Mouse (Mus musculus): ENCODE measurements at regions not wholly inside any gene's neighbourhood (a gene's known extent, or its start where the extent isn't known, plus 50 kb on each side); places are given as distances from the start of the nearest gene placed in this dataset.
"Not testable (repeated sequence)": the region's sequence is repeated elsewhere in the genome, so short reads cannot be mapped to it uniquely, and the experiment has no call there.

DNA sequence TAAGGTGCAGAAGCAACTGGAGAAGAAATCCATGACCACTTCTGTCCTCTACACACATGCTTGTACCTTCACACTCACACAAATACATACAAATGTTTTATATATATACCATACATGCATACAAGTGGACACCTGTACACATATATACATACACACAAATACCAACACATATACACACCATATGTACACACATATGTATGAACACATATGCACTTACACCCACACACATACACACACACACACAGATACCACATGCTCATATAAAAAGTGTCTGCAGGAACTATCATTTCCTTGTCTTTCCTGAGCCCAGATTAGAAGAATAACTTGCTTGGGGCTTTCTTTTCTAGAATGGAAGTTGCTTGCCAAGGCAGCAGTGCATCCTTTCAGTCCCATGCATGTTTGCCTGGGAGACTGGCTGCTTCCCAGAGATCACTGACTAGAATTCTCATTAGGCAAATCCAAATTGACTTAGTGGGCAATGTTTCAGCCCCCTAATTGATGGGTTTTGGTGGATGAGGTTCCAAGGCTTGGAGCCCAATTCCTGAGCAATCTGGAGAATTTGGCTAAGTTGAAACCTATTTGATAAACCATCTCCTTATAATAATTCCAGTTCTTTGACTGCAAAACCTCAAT is 169.2 kb upstream of the Hddc2 start:
- in situ Hi-C loops (cut with MboI, MseI): no loop called here

DNA sequence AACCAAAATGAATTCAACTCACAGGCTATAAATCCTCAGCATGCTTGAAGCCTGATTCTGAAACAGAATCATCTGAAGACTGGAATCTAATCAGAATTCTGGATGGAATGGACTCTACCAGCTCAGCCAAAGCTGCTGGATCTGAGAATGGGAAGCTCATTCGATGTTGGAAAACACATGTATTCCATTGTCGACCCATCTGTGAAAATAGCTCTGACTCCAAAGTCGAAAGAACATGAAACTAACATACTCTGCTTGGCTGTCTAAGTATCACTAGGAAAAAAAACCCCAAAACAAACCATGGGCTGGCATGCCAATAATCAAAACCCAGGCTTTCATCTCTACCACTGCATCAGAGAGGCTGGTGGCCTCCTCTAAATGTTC is 168.7 kb upstream of the Hddc2 start:
- in situ Hi-C loops (cut with MboI, MseI): no loop called here

DNA sequence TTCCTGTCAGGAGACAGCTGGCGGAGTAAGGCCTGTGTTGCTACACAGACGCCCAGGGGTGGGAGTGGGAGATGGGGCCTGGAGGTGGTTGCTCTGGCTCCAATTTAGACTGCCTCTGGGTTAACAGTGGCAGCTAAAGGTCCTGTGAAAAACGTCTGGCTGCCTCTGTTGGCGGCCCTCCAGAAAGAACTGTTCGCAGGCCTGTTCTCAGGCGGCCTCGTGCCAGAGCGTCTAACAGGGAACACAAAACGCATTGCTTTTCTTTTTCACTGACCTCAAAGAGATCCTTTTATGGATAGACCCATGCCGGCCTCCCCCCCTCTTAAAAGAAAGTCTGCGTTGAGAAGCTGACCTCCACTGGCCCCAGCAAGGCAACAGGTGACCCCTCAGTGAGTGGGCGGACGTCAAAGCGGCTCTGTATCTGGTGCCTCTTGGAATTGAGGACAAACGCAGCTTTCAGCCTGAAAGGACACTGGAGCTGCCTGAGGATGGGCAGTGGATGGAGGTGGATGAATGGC is 140.0 kb upstream of the Hddc2 start:
- in situ Hi-C loops (cut with MboI, MseI): no loop called here

DNA sequence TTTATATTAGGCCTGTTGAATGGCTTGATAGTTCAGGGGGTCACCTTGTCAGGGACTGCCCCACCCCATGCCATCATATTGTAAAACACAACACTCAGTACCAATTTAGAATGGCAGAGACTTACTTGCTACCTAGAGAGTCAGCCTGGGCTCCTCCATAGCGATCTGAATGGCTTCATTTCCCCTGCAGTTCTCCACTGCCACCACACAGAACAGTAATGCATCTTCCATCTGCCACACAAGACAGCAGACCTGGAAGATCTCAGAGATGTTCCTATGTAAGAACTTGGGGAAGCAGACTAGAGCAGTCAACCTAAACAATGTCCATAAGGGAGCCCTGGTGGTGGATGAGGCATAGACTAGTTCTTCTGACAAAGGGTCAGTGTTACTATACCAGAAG is 123.6 kb upstream of the Hddc2 start:
- in situ Hi-C loops (cut with MboI, MseI): no loop called here

DNA sequence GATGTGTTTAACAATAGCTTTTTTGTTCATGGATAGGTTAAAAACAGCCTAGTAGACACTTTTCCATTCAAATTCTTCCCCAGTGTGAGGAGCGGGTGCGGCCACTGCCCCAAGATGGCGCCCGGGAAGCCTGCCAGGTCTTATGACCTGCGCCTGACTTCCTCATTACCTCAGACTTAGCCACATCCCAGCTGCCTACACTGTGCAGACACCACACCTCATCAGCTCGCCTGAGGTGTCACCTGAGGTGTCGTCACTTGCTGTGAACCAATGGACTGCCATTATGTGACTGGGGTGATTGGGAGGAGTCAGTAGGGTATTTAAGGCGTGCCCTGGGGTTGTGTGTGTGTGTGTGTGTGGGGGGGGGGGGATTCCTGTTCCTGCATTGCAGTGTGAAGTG is 101.0 kb upstream of the Hddc2 start:
- in situ Hi-C loops (cut with MboI, MseI): not testable (repeated sequence)

DNA sequence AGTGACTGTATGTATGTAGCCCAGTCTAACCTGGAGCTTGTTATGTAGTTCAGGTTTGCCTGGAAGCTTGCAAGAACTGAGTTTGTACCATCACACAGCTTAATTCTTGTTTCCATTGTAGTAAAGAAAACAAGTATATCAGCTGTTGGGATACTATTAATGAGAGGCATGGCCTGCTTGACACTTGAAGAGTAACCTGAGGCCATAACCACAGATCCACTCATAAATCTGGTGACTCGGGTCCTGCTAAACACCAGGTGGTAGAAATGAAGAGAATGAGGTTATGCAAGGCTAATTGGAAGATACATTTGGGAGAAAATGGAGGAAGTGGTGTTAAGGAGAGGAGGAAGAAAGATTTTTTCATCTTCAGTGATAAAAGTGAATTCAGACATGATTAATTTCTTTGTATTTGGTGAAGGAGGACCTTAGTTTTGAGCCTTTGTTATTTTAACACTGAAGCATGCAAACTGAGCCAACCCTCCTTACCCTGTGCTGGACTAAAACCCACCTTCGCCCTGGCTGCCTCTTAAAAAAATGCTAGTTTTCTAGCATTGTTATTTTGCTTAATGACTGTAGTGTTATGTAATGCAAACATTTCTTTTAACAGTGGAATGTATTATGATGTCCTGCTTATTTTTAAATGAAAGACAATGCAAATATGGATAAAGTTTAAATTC is 100.3 kb upstream of the Hddc2 start:
- in situ Hi-C loops (cut with MboI, MseI): no loop called here

DNA sequence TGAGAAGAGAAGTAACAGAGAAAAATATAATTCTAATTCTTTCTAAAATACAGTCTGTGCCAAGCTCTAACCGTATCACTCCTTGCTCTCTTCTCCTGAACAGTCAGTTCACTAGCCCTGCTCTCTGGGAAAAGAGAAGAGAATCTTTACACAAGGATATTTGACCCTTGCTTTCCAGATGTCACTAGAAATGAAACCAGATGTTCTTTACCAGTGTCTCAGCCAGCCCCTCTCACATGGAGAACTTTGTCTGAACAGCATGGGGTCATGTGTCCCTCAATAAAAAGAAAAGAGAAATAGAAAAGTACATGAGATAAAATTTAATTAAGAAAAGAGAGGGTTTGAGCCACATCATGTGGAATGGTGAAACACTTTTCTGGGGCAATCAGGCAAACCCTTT is 91.3 kb upstream of the Hddc2 start:
- in situ Hi-C loops (cut with MboI, MseI): no loop called here

DNA sequence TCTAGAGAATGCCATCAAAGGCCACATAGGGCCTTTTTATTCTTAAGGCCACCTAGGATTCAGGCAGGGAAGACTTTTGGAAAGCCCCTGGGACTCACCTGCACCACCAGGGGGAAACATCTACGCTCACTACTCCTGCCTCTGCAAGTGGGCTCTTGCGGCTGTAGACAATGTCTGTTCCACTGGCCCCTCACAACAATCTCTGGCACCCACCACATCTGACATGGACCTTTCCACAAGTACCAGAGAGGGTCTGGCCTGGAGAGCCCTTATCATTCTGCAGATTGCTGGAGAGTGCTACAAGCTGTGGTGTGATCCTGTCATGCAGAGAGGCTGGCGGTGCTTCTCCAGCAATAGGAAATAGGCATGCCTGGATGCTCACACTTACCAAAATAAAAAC is 84.1 kb upstream of the Hddc2 start:
- in situ Hi-C loops (cut with MboI, MseI): no loop called here

DNA sequence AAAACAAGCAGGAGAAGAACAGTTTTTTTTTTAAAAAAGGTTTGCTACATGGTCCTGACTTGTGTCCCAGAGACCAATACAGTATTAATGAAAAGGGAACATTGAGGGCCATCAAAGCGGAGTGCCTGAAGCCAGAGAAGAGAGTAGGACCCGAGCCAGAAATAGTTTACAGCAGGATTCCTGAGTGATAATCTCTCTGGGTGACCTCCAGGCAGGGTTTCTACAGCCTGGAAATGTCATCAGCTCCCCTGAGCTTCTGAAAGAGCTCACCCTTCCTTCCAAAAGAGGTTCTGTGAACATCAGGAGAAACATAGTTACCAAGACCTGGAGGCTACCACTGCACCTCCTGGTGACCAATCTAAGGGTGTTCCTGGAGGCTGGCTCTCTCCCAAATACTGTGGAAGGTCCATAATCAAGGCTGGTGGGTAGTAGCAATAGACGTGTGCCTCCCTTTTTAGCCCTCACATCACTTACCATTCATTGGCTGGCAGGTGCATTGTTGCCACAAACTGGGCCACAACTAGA is 70.7 kb upstream of the Hddc2 start:
- in situ Hi-C loops (cut with MboI, MseI): no loop called here

DNA sequence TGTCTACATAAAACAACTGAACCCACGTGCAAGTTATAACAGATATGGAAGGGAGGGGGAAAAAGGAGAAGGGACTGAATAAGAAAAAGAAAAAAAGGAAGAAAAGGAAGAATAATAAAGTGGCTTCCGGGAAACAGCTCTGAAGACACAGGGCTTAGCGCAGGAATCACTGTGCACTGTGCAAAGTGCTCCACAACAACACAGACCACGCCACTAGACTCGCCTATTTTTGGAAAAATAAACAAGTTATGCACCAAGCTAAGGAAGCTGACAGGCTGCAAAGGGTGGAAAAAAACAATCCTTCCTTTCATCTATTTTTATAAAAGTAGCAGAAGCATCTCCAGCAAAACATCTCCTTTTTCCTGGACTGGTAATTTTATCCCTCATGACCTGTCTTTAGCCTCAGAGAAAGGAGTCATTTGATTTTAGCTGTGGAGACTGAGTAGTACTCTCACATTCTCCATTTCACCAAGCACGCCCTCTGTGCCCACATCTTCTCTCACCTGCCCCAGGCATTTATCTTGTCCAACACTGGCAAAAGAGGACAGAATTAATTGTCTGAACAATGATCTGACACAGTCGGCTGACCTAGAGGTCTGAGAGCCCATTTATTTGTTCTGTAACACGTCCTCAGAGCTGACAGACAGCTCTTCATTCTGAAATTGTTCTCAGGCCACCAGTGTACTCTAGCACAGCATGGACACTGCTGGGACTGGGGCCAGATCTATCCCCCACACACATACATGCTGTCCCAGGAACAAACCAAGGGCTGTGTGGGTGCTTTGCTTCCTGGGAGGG is 60.4 kb upstream of the Hddc2 start:
- in situ Hi-C loops (cut with MboI, MseI): loop anchor here (25.0 kb wide), 1 partner anchor 885 kb away; no protein-coding TSS in a partner anchor

DNA sequence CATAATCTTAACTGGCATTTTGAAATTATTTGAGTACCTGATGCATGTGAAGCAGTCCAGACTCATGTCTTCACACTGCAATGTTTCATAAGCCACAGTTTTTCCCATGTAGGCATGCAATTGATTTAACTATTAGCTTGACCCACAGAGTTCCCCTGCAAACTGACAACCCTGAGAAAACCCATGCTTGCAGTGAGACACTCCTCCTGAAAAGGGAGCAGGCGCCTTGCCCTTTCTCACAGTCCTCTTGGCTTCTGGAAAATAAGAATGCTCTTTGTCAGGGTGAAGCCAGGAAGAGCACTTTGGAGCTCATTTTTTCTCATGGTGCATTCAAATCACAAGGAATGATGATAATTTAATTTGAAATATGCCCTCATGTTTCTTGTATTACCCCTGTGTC is 56.2 kb upstream of the Hddc2 start:
- in situ Hi-C loops (cut with MboI, MseI): loop anchor here (25.0 kb wide), 1 partner anchor 880 kb away; no protein-coding TSS in a partner anchor

DNA sequence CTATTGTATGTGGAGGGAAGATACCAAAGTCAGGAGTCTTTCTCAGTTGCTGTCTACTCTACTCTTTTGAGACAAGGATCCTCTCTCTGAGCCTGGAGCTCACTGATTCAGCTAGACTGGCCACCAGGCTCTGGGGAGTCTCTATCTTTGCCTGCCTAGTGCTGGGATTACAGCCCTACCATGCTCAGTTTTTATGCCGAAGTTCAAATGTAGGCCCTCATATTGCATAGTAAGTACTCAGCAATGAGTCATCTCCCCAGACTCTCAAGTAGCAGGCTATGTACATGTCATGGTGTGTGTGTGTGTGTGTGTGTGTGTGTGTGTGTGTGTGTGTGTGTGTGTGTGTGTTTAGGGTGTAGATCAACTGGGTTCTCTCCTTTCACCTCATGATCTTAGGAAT is 55.6 kb upstream of the Hddc2 start:
- in situ Hi-C loops (cut with MboI, MseI): loop anchor here (25.0 kb wide), 1 partner anchor 880 kb away; no protein-coding TSS in a partner anchor

DNA sequence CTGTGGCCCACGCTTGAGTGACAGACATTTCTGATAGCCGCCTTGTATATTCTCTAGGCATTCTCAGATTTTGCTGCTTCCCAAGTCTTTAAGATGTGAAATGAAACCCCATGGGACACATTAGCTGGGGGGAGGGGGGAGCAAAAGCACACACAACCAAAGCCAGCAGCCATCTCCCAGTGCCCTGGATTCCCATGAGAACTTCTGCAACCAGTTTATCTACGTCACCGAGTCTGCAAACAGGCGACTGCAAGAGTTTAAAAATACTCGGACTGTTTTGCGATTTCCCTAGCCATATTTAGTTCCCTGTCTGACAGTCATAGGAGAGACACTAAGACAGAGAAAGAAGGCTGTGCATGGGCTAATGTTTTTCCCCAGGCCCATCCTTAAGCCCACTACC is 52.3 kb upstream of the Hddc2 start:
- in situ Hi-C loops (cut with MboI, MseI): loop anchor here (10.0 to 25.0 kb wide), 2 partner anchors 56 to 876 kb away; no protein-coding TSS in a partner anchor

All from T-helper 1 cell (primary cell).